Mouse (Mus musculus) kidney, postnatal 0 days (tissue): ENCODE data around the gene Tubg2. TPM values are rescaled to one million over a fixed set of nuclear protein-coding genes. Genes with fewer than 3 reads are reported as not detected.
A peak's percentile ranks its signal among the peaks of the same experiment; 100 is the strongest.

Experiments
- ATAC-seq: fragments of 200-750 bp; cut with Nextera tagmentation; replicated peaks from 2 replicates; pipeline ENCODE4 v1.8.0; 2017; ENCODE audit warnings: low read depth, moderate number of reproducible peaks, moderate TSS enrichment, moderate library complexity; ENCODE audit not compliant: low FRiP score
- DNase-seq: peaks from one replicate; pipeline ENCODE4 v3.0.0-alpha.2; 2016; ENCODE audit warnings: low spot score
- H3K27ac ChIP-seq: fragments of 300-500 bp; sonication (generic); 2 replicates; pipeline ENCODE4 v1.5.1; 2014; ENCODE audit warnings: mild to moderate bottlenecking
- H3K27me3 ChIP-seq: fragments of 300-500 bp; sonication (generic); 2 replicates; pipeline ENCODE4 v1.6.1; 2014; ENCODE audit warnings: low read length, mixed read lengths; ENCODE audit not compliant: insufficient read depth
- H3K36me3 ChIP-seq: fragments of 300-500 bp; sonication (generic); 2 replicates; pipeline ENCODE4 v1.6.1; 2014; ENCODE audit warnings: low read length, mixed read lengths; ENCODE audit not compliant: insufficient read depth
- H3K4me1 ChIP-seq: fragments of 300-500 bp; sonication (generic); replicated peaks from 2 replicates; pipeline ENCODE4 v1.6.1; 2014; ENCODE audit warnings: antibody characterized with exemption, low read length, mixed read lengths; ENCODE audit not compliant: insufficient read depth
- H3K4me2 ChIP-seq: fragments of 300-500 bp; sonication (generic); 2 replicates; pipeline ENCODE4 v1.6.1; 2014; ENCODE audit warnings: mild to moderate bottlenecking, low read length, moderate library complexity, mixed read lengths
- H3K4me3 ChIP-seq: fragments of 300-500 bp; sonication (generic); replicated peaks from 2 replicates; pipeline ENCODE4 v1.5.1; 2014; ENCODE audit warnings: low read depth, low read length
- H3K9ac ChIP-seq: fragments of 300-500 bp; sonication (generic); 2 replicates; pipeline ENCODE4 v1.6.1; 2014; ENCODE audit warnings: low read depth, low read length
- H3K9me3 ChIP-seq: fragments of 300-500 bp; sonication (generic); replicated peaks from 2 replicates; pipeline ENCODE4 v1.6.1; 2016; ENCODE audit warnings: low read length, inconsistent platforms, mixed read lengths
- CTCF ChIP-seq: IDR thresholded peaks from 2 replicates; pipeline ENCODE4 v1.5.1; 2016; ENCODE audit warnings: antibody characterized with exemption, low read depth, mild to moderate bottlenecking, moderate library complexity
- WGBS: fragments of 180-500 bp; shearing (Covaris S2); extraction: QIAGEN DNeasy Blood & Tissue Kit; methylation state at CpG from one replicate; pipeline ENCODE4 v1.1.7; 2014; 5-methylcytosine and 5-hydroxymethylcytosine counted together
- polyA plus RNA-seq: library from polyadenylated mRNA; unstranded; fragments of >200 nt; fragmentation: Nextera tagmentation; extraction: Ambion mirVana; gene quantifications from 2 replicates; pipeline ENCODE4 v1.2.1, GENCODE M21; 2015

Tubg2 gene
- polyA plus RNA-seq, 1 experiment from 2014 or later, result 4.3 TPM

- Histone ChIP-seq H3K9ac (no peak overlapping the region), H3K4me1 (0 out of 2 replicates have a peak, but pooled peaks cover 13% of the 10 kb centered on the region), H3K9me3 (no peaks in the 10 kb centered on the region), H3K36me3 (no peaks in the 10 kb centered on the region), H3K27ac (no peak overlapping the region), H3K4me3 (no peak overlapping the region), H3K4me2 (no peak overlapping the region), H3K27me3 (no peaks in the 10 kb centered on the region)
- DNase-seq (no peak), ATAC-seq (no peak)
- WGBS, result 90% methylated on average over 10 of the region's 10 CpGs
- TF ChIP-seq CTCF, result no peak
Measured at GRCm38 (mm10) chr11:101142215-101142967, 13.3 kb upstream of the Tubg2 start.

GRCm38 (mm10) chr11:101143338-101144225 lies 12.1 kb upstream of the Tubg2 start:
- 9% methylated on average over 16 of the region's 19 CpGs for WGBS
- Histone ChIP-seq H3K4me3 (peak overlapping the region; percentile 18; the same call in 1 of the 2 replicates), H3K4me2 (peak overlapping the region; percentile 59), H3K9me3 (no peaks in the 10 kb centered on the region), H3K9ac (0 out of 2 replicates have a peak overlapping the region, but pooled peaks have one; percentile 10), H3K4me1 (peaks cover 11% of the 10 kb centered on the region; the same call in 1 of the 2 replicates), H3K27ac (no peak overlapping the region), H3K36me3 (no peaks in the 10 kb centered on the region), H3K27me3 (no peaks in the 10 kb centered on the region)
- DNase-seq (peak; percentile 72), ATAC-seq (peak; percentile 62; the same call in 1 of the 2 replicates)
- no peak for TF ChIP-seq CTCF

DNA sequence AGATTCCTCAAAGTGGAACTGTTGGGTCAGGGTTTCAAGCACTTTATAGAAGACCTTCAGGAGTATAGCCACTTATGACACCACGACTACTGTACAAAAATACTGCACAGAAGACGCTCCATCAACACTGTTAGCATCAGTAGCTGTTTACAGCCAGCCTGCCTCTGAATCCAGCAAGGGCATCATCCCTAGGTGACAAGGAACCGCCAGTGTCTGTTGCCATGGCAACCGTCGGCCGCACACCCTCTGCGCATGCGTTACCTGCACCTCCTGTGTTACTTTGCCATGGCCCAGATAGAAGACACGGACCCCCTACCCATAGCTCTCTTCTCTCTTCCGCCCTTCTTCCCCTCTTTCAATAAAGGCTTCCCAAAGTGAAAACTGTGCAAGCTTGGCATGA lies 9.3 kb upstream of the Tubg2 start:
- ATAC-seq (no peak), DNase-seq (no peak)
- Histone ChIP-seq H3K9ac (no peak overlapping the region), H3K4me2 (no peak overlapping the region), H3K4me1 (peaks cover 7% of the 10 kb centered on the region; the same call in 1 of the 2 replicates), H3K27ac (no peak overlapping the region), H3K9me3 (no peaks in the 10 kb centered on the region), H3K4me3 (no peak overlapping the region), H3K27me3 (no peaks in the 10 kb centered on the region), H3K36me3 (no peaks in the 10 kb centered on the region)
- no peak for TF ChIP-seq CTCF
- 35% methylated on average over 10 of the region's 10 CpGs for WGBS

- WGBS, result 45% methylated on average over 10 of the region's 10 CpGs
- ATAC-seq, result no peak
- Histone ChIP-seq H3K36me3 (no peaks in the 10 kb centered on the region), H3K9me3 (no peaks in the 10 kb centered on the region), H3K4me1 (peaks cover 7% of the 10 kb centered on the region; the same call in 1 of the 2 replicates), H3K27me3 (no peaks in the 10 kb centered on the region), H3K9ac (no peak overlapping the region), H3K27ac (peak overlapping the region; percentile 65), H3K4me2 (no peak overlapping the region), H3K4me3 (no peak overlapping the region)
- no peak for DNase-seq
- TF ChIP-seq CTCF, result no peak
Measured at GRCm38 (mm10) chr11:101148751-101149150, 7.0 kb upstream of the Tubg2 start.

DNA sequence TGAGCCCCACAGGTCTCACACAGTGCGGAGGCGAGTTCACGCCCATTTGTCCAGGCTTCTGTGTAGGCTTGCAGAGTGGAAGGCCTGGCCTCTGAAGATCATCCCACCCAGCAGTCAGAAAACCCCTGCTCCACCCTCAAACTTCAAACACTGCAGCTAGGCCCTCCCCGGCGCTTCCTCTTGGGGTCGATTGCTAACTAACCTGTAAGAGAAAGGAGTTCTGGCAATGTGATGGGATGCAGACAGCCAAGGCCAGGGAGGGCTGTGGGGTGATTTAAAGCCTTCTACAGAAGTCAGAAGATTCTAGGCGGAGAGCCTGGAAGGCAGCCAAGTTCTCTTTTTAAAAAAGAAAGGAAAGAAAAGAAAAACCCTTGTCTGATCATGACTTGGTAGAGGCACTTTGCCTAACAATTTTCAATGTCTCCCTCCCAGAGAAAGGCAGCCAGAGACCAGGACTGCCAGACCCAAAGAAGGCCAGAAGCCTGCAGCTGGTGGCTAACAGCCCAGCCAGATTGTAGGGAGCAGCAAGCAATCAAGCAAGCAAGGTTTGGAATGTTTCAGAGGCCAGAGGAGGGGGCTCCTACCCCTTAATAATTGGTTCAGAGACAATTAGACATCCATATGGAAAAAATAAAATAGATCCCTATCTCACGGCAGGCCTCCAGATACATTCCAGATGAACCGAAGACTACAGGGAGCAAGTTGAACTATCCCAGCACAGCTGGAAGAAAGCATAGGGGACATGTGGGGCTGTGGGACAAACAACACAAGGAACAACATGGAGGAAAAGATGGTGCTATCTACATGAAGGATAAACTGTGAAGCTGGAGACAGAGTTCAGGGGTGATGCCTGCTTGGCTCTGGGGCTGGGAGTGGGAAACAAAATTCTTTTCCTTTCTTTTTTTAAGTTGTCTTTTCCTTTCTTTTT lies 6.3 kb upstream of the Tubg2 start:
- H3K27ac ChIP-seq, result peak overlapping the region; percentile 65
- H3K4me2 ChIP-seq, result no peak overlapping the region
- H3K27me3 ChIP-seq, result no peaks in the 10 kb centered on the region
- H3K9me3 ChIP-seq, result no peaks in the 10 kb centered on the region
- H3K4me1 ChIP-seq, result peaks cover 7% of the 10 kb centered on the region; the same call in 1 of the 2 replicates
- ATAC-seq, result 0 out of 2 replicates have a peak, but pooled peaks have one; percentile 33
- 22% methylated on average over 9 of the region's 9 CpGs for WGBS
- DNase-seq, result peak; percentile 83
- no peaks in the 10 kb centered on the region for H3K36me3 ChIP-seq
- no peak for TF ChIP-seq CTCF
- H3K4me3 ChIP-seq, result no peak overlapping the region
- H3K9ac ChIP-seq, result no peak overlapping the region
